In genomic region chr2:167817030-167817429, GRCm38 (mm10) we compare ENCODE assay signal across 24 mouse cellular contexts.
A peak's percentile ranks its signal among the peaks of the same experiment; 100 is the strongest.
DNase-seq lines count a peak whose midpoint lies in the region; ATAC-seq and TF ChIP-seq lines count a peak whose summit lies in the region.
"Had no signal": no experiment of that assay in that cellular context is flagged by ENCODE, and none has a peak within 500 bp of the region (broad histone marks: within the 10 kb centered on the region; RNA-seq: fewer than 3 reads in every experiment).

No protein-coding gene starts in this region.

- H3K4me3 ChIP-seq in MEL (ENCODE audit: control insufficient read depth in 1 of 2, insufficient read depth in 1 of 2, low read depth in 2 of 2, low read length in 2 of 2) (peak overlapping the region; percentile 3 to 50; a peak in 3 of 4 replicates), myocyte (peak overlapping the region; percentile 16)
- H3K4me3 ChIP-seq in hindbrain, embryonic 12.5 days: no peak overlapping the region
- H3K4me3 ChIP-seq: heart, embryonic 12.5 days; hindbrain, embryonic 10.5 days had no signal

- H3K79me2 ChIP-seq in MEL (ENCODE audit: control insufficient read depth, insufficient read depth, low read length, poor library complexity): no peaks in the 10 kb centered on the region
- no peaks in the 10 kb centered on the region for H3K79me2 ChIP-seq in myocyte (ENCODE audit: control insufficient read depth, insufficient read depth)

- peaks cover 0 to 20% of the 10 kb centered on the region in 2 experiments; a peak in 2 of 4 replicates for H3K4me1 ChIP-seq in MEL (ENCODE audit: control insufficient read depth in 1 of 2, insufficient read depth in 2 of 2, low read length in 2 of 2)
- H3K4me1 ChIP-seq in hindbrain, embryonic 12.5 days: no peaks in the 10 kb centered on the region

- DNase-seq in 3T3-L1 (ENCODE audit: low read depth, low spot score) (peak; percentile 73), MEL (ENCODE audit: low read depth, low spot score) (peak; percentile 40)
- peak; percentile 68 for DNase-seq in fibroblast of lung, adult 2 months (ENCODE audit: low read depth)
- DNase-seq in lung, postnatal 25 days (ENCODE audit: low spot score): no peak
- DNase-seq: adrenal gland, postnatal 25 days; cerebellum, adult 9-10 months; heart, postnatal 10 days; kidney, adult 2 months; kidney, postnatal 10 days; liver, postnatal 0 days; retina, postnatal 1 day; right cerebral cortex, postnatal 4 days had no signal

- no peak overlapping the region for H3K27ac ChIP-seq in MEL (ENCODE audit: control insufficient read depth, low read depth, low read length)
- no peak overlapping the region for H3K27ac ChIP-seq in hindbrain, embryonic 12.5 days
- H3K27ac ChIP-seq: hindbrain, embryonic 10.5 days; hindbrain, postnatal 0 days had no signal

- TF ChIP-seq RAD21 in MEL (IDR thresholded peaks at IDR 0.05; ENCODE audit: low read depth, low read length): no peak

- TF ChIP-seq POLR2A in MEL (IDR thresholded peaks at IDR 0.05; ENCODE audit: control insufficient read depth in 1 of 2, insufficient read depth in 1 of 2, low read depth in 1 of 2, low read length in 2 of 2, poor library complexity in 1 of 2) (no peak), myocyte (IDR thresholded peaks at IDR 0.05; ENCODE audit: insufficient read length, low read depth) (peak; percentile 18)

- no peak for TF ChIP-seq CTCF in MEL (IDR thresholded peaks at IDR 0.05 in 2 of 3, conservative IDR thresholded peaks at IDR 0.05 in 1 of 3; ENCODE audit: control insufficient read depth in 1 of 3, insufficient read depth in 1 of 3, low read depth in 2 of 3, low read length in 3 of 3, poor library complexity in 1 of 3, severe bottlenecking in 1 of 3)

- peak in 1 of 2 experiments; percentile 33; a peak in 2 of 4 replicates for TF ChIP-seq EP300 in MEL (IDR thresholded peaks at IDR 0.05; ENCODE audit: low read depth in 1 of 2, low read length in 2 of 2)

- H3K27me3 ChIP-seq in MEL (ENCODE audit: control insufficient read depth in 1 of 2, insufficient read depth in 2 of 2, low read length in 2 of 2): no peaks in the 10 kb centered on the region
- H3K27me3 ChIP-seq in myocyte (ENCODE audit: control insufficient read depth, insufficient read depth, insufficient read length): no peaks in the 10 kb centered on the region
- H3K27me3 ChIP-seq in hindbrain, embryonic 12.5 days: no peaks in the 10 kb centered on the region; the same call in 1 of the 2 replicates

- no peak overlapping the region for H3ac ChIP-seq in myocyte (ENCODE audit: control insufficient read depth, insufficient read length)

- ATAC-seq in erythroblast, adult 5-6 weeks (replicated peaks; ENCODE audit: low FRiP score, poor library complexity, severe bottlenecking): no peak
- no peak for ATAC-seq in hindbrain, embryonic 12.5 days (ENCODE audit: low FRiP score)
- no peak for ATAC-seq in monocyte, adult 5-6 weeks (replicated peaks; ENCODE audit: insufficient number of reproducible peaks, low FRiP score, low TSS enrichment, poor library complexity, severe bottlenecking)
- ATAC-seq: activated CD4-positive, CD25-positive, alpha-beta regulatory T cell, adult 4 months; forebrain, embryonic 14.5 days; hindbrain, postnatal 0 days; liver, postnatal 0 days; lung, postnatal 0 days had no signal

- H3K9ac ChIP-seq in MEL (ENCODE audit: control insufficient read depth, low read depth, low read length, poor library complexity, severe bottlenecking): peak overlapping the region; percentile 8; the same call in 1 of the 2 replicates
- no peak overlapping the region for H3K9ac ChIP-seq in hindbrain, embryonic 12.5 days
- H3K9ac ChIP-seq: heart, embryonic 12.5 days; liver, postnatal 0 days had no signal

- WGBS in hindbrain, embryonic 12.5 days: 82% methylated on average over 9 of the region's 9 CpGs

- peaks cover 0 to 3% of the 10 kb centered on the region in 2 experiments; a peak in 2 of 4 replicates for H3K36me3 ChIP-seq in MEL (ENCODE audit: control insufficient read depth in 1 of 2, insufficient read depth in 2 of 2, low read length in 2 of 2)
- no peaks in the 10 kb centered on the region for H3K36me3 ChIP-seq in myocyte (ENCODE audit: control insufficient read depth, insufficient read depth)
- no peaks in the 10 kb centered on the region for H3K36me3 ChIP-seq in hindbrain, embryonic 12.5 days
- H3K36me3 ChIP-seq: heart, embryonic 12.5 days; hindbrain, embryonic 10.5 days had no signal

- peak overlapping the region; percentile 58 for H3K4me2 ChIP-seq in myocyte (ENCODE audit: low read depth)
- no peak overlapping the region for H3K4me2 ChIP-seq in hindbrain, embryonic 12.5 days (replicated peaks)
- H3K4me2 ChIP-seq: heart, embryonic 12.5 days; liver, embryonic 11.5 days; midbrain, embryonic 11.5 days had no signal

- no peaks in the 10 kb centered on the region for H3K9me3 ChIP-seq in MEL (replicated peaks; ENCODE audit: insufficient read depth, low read length)
- no peaks in the 10 kb centered on the region for H3K9me3 ChIP-seq in hindbrain, embryonic 12.5 days (replicated peaks)
- H3K9me3 ChIP-seq: heart, embryonic 12.5 days; hindbrain, embryonic 10.5 days had no signal

TF ChIP-seq in MEL, 35 proteins besides CTCF, POLR2A, EP300 and RAD21:
- no peak for TF ChIP-seq ZC3H11A (IDR thresholded peaks at IDR 0.05; ENCODE audit: low read depth, low read length)
- 0 out of 2 replicates have a peak, but pooled peaks have one; percentile 33 for TF ChIP-seq GATA1 (IDR thresholded peaks at IDR 0.05; ENCODE audit: low read depth, low read length)
- no peak for TF ChIP-seq TCF12 (IDR thresholded peaks at IDR 0.05; ENCODE audit: low read depth, low read length)
- no peak for TF ChIP-seq TAL1 (IDR thresholded peaks at IDR 0.05; ENCODE audit: low read length)
- no peak for TF ChIP-seq TBP (IDR thresholded peaks at IDR 0.05; ENCODE audit: low read depth, low read length)

TF ChIP-seq in myocyte, 11 proteins besides CTCF, POLR2A, EP300 and RAD21:
- peak; percentile 21 for TF ChIP-seq TCF12 (IDR thresholded peaks at IDR 0.05; ENCODE audit: insufficient read depth, poor library complexity, severe bottlenecking)
- TF ChIP-seq TCF3 (IDR thresholded peaks at IDR 0.05; ENCODE audit: insufficient read length, low read depth): peak; percentile 13
- TF ChIP-seq POLR2AphosphoS2 (IDR thresholded peaks at IDR 0.05; ENCODE audit: insufficient read length, low read depth): no peak
- no peak for TF ChIP-seq USF1 (IDR thresholded peaks at IDR 0.05; ENCODE audit: low read depth)
- no peak for TF ChIP-seq E2F4 (IDR thresholded peaks at IDR 0.05; ENCODE audit: insufficient read depth)
- TF ChIP-seq REST (IDR thresholded peaks at IDR 0.05; ENCODE audit: insufficient read depth, insufficient read length): no peak
- TF ChIP-seq MYOG (IDR thresholded peaks at IDR 0.05; ENCODE audit: control insufficient read depth in 1 of 3, insufficient read depth in 1 of 3, insufficient read length in 2 of 3, low read depth in 2 of 3): peak in 1 of 3 experiments; percentile 84
- TF ChIP-seq SRF (IDR thresholded peaks at IDR 0.05; ENCODE audit: control insufficient read depth, insufficient read length, low read depth): no peak
- TF ChIP-seq MAX (IDR thresholded peaks at IDR 0.05; ENCODE audit: low read depth): no peak
- TF ChIP-seq CEBPB (IDR thresholded peaks at IDR 0.05; ENCODE audit: insufficient read depth, poor library complexity, severe bottlenecking): no peak
- peak in 2 of 3 experiments; percentile 47 to 93 for TF ChIP-seq MYOD1 (IDR thresholded peaks at IDR 0.05; ENCODE audit: control insufficient read depth in 1 of 3, insufficient read length in 2 of 3, low read depth in 2 of 3)
